Mouse (Mus musculus) frontal cortex, adult 2 months (tissue): ENCODE data around the gene Ddx39b. TPM values are rescaled to one million over a fixed set of nuclear protein-coding genes. Genes with fewer than 3 reads are reported as not detected.

ENCODE experiments used
- polyA plus RNA-seq: library from polyadenylated mRNA; depleted of rRNA; stranded (reverse); fragments of >200 nt; gene quantifications from 2 replicates; pipeline ENCODE4 v1.2.3, GENCODE M21; 2012; rRNA removed

The Ddx39b gene
- polyA plus RNA-seq, 1 experiment, result 444 TPM

Other genes with a start within 250 kb of the Ddx39b start
- gene Vars, start 240.8 kb upstream of the Ddx39b start, polyA plus RNA-seq, result 48.2 and 55.1 TPM in 2 replicates
- gene Vwa7, start 225.2 kb upstream of the Ddx39b start, polyA plus RNA-seq, result 0.48 and 0.59 TPM in 2 replicates
- gene Sapcd1, start 213.7 kb upstream of the Ddx39b start, polyA plus RNA-seq, result 1.5 and 2.6 TPM in 2 replicates
- 1.5 and 2.0 TPM in 2 replicates for gene Msh5, start 195.0 kb upstream of the Ddx39b start, polyA plus RNA-seq
- gene Clic1, start 191.8 kb upstream of the Ddx39b start, polyA plus RNA-seq, result 26.4 and 28.5 TPM in 2 replicates
- 40.8 and 42.8 TPM in 2 replicates for gene Ddah2, start 182.7 kb upstream of the Ddx39b start, polyA plus RNA-seq
- not detected in 2 replicates for gene Ly6g6c, start 176.4 kb upstream of the Ddx39b start, polyA plus RNA-seq
- 0.04 TPM in 2 replicates for gene Mpig6b, start 175.6 kb upstream of the Ddx39b start, polyA plus RNA-seq
- 65.5 and 71.7 TPM in 2 replicates for gene Ly6g6e, start 164.8 kb upstream of the Ddx39b start, polyA plus RNA-seq
- gene Ly6g6d, start 163.7 kb upstream of the Ddx39b start, polyA plus RNA-seq, result 2.3 and 2.9 TPM in 2 replicates
- 0.10 and 0.27 TPM in 2 replicates for gene Ly6g6f, start 156.1 kb upstream of the Ddx39b start, polyA plus RNA-seq
- gene Abhd16a, start 152.5 kb upstream of the Ddx39b start, polyA plus RNA-seq, result 144 and 159 TPM in 2 replicates
- 0.38 TPM in 1 of 2 replicates, not detected in the other for gene Ly6g5c, start 133.5 kb upstream of the Ddx39b start, polyA plus RNA-seq
- 1.2 and 2.0 TPM in 2 replicates for gene Ly6g5b, start 126.3 kb upstream of the Ddx39b start, polyA plus RNA-seq
- 18.9 and 20.2 TPM in 2 replicates for gene Gpank1, start 120.3 kb upstream of the Ddx39b start, polyA plus RNA-seq
- gene Csnk2b, start 119.7 kb upstream of the Ddx39b start, polyA plus RNA-seq, result 173 and 179 TPM in 2 replicates
- gene D17H6S53E, start 115.4 kb upstream of the Ddx39b start, polyA plus RNA-seq, result 8.2 and 9.1 TPM in 2 replicates
- 0.40 and 0.78 TPM in 2 replicates for gene Apom, start 109.7 kb upstream of the Ddx39b start, polyA plus RNA-seq
- 199 and 213 TPM in 2 replicates for gene Bag6, start 106.6 kb upstream of the Ddx39b start, polyA plus RNA-seq
- 261 and 306 TPM in 2 replicates for gene Prrc2a, start 76.8 kb upstream of the Ddx39b start, polyA plus RNA-seq
- gene Aif1, start 65.7 kb upstream of the Ddx39b start, polyA plus RNA-seq, result 11.2 and 17.2 TPM in 2 replicates
- 14.3 and 20.7 TPM in 2 replicates for gene Lst1, start 53.3 kb upstream of the Ddx39b start, polyA plus RNA-seq
- gene Ltb, start 47.3 kb upstream of the Ddx39b start, polyA plus RNA-seq, result 0.78 and 0.88 TPM in 2 replicates
- gene Tnf, start 39.7 kb upstream of the Ddx39b start, polyA plus RNA-seq, result 0.11 and 0.14 TPM in 2 replicates
- 0.06 and 0.17 TPM in 2 replicates for gene Lta, start 36.4 kb upstream of the Ddx39b start, polyA plus RNA-seq
- gene Gm16181, start 20.9 kb upstream of the Ddx39b start, polyA plus RNA-seq, result not detected in 2 replicates
- 665 and 695 TPM in 2 replicates for gene Atp6v1g2, start 8.1 kb upstream of the Ddx39b start, polyA plus RNA-seq
- gene Nfkbil1, start 6.0 kb upstream of the Ddx39b start, polyA plus RNA-seq, result 13.7 and 15.1 TPM in 2 replicates
- gene H2-D1, start 21.0 kb downstream of the Ddx39b start, polyA plus RNA-seq, result 66.1 and 69.2 TPM in 2 replicates
- gene H2-Q1, start 78.7 kb downstream of the Ddx39b start, polyA plus RNA-seq, result 0.44 and 1.1 TPM in 2 replicates
- gene H2-Q2, start 100.5 kb downstream of the Ddx39b start, polyA plus RNA-seq, result 0.14 and 0.46 TPM in 2 replicates
- gene H2-Q4, start 137.9 kb downstream of the Ddx39b start, polyA plus RNA-seq, result 9.1 and 9.7 TPM in 2 replicates
- 0.88 and 0.99 TPM in 2 replicates for gene H2-Q6, start 183.1 kb downstream of the Ddx39b start, polyA plus RNA-seq
- gene H2-Q7, start 197.4 kb downstream of the Ddx39b start, polyA plus RNA-seq, result 1.8 and 2.3 TPM in 2 replicates
- gene H2-Q10, start 228.3 kb downstream of the Ddx39b start, polyA plus RNA-seq, result 0.10 and 0.11 TPM in 2 replicates